Mouse (Mus musculus): Measurements from ENCODE around the gene 4931428L18Rik. TPM values are rescaled to one million over a fixed set of nuclear protein-coding genes. Genes with fewer than 3 reads are reported as not detected.

Gene 4931428L18Rik
- not detected in 3 replicates for total RNA-seq (2017)

DNA sequence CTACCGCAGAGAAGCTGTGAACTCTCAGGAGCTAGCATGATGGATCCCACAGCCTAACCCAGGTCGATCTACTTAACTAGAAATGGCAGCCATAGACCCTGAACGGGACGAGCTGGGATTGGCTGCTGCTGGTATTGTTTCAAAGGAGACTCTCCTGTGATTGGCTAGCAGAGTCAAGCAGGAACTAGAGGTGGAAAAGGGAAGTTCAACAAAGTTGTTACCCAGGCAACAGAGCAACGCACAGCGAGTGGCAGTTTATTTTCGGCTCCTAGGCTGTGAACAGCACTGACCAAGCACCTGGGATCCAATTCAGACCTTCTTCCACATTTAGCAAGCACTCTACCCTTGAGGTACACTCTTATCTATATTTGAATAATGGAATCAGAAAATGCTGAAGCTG, at the start of gene 4931428L18Rik, which contains the start of gene Pih1d3:
Gene 4931428L18Rik, minus strand, starts transcription at position 121 of the 400 bp plus-strand sequence.
Gene Pih1d3, plus strand, starts transcription at position 275 of the 400 bp plus-strand sequence.
- no peak for ATAC-seq (replicated peaks; ENCODE audit: insufficient number of reproducible peaks, low FRiP score, low TSS enrichment, poor library complexity, severe bottlenecking)

DNA sequence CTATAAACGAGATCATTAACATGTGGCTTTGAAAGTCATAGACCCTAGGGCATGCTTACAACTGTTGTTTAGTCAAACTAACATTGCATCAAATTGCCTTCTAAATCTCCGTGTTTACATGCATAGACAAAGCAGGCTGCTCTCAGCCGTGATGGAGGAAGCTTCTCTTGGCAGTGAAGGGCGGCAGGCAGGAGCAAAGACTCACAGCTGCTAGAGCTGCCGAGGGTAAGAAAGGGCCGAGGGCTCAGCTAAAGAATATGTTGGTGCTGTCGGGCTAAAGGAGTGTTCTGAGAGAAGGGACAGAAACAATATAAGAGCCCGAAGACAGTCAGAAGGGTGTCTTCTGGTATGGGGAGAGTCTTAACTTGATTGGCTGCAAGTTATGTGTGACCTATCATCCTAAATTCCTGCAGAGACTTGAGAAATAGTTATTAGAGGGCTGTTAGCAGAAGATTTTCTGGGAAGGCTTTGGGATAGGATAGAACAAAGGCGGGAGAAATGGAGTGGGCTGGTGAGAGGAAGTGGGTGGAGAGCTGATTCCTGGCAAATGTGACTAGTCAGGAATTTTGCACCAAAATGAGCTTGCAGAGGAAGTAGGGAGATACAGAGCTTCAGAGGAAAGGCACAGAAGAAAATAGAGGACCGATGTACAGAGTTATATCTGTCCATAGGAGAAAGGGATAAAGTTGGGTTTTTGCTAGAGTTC, 37.9 kb upstream of the 4931428L18Rik start:
- ATAC-seq (replicated peaks; ENCODE audit: insufficient number of reproducible peaks, low FRiP score, low TSS enrichment, poor library complexity, severe bottlenecking), result no peak

DNA sequence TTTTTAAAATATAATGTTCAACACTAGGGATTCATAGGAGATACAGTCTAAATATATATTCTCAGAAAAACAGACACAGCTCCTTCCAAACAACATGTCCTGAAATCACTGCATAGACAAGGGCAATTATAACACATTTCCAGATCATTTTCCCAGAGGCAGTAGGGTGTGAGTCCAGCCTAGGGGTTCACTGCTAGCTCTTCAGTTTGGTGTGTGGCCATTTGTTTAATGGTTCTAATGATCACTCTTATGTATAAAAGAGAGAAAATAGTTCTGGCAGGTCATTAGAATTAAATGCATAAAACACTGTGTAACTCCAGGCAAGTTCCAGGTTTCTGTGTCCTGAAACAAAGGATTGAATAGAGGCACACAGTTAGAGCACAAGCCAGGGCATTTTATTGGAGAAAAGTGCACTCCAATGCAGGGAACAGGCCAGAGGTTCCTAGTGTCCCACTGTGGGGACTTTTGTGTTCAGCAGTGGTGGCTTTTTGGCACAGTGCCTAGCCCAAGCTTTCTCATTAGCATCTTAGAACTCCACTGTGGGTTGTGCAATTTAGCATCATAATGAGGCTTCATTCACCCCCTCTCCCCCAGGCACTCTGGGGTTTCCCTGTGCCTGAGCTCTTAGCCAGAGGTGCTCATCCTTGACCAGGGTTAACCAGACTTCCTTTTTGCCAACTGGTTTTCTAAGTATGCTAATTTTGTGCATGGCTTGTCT, 11.0 kb upstream of the 4931428L18Rik start:
- ATAC-seq (replicated peaks; ENCODE audit: insufficient number of reproducible peaks, low FRiP score, low TSS enrichment, poor library complexity, severe bottlenecking), result no peak

DNA sequence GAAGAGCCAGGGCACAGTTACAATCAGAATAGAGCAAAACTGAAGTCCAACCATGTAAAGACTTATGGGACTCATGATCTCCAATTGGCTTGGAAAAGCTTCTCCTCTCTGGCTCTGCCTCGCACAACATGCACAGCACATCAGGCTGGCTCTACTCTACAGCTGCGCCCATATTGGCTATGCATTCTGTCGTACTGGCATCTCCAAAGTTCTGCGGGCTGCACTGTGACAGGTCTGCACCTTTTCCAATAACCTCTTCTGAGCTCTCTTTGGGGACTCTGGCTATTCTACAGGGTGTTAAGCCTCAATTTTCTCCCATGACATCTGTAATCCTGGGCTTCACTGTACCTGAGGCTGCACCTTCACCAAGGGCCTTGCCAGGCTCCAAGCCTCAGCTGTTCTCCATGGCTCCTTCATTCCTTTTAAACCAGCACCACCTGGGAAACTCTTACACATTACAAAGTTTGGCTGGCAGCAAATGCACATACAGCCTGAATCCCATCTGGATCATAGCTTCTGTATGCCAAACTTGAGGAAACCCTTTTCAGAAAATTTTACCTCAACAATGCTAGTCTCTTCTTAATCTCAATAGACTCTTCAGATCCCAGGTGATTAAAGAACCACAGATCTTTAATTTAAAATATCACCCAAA, 1.8 kb downstream of the 4931428L18Rik start:
- no peak for ATAC-seq (replicated peaks; ENCODE audit: insufficient number of reproducible peaks, low FRiP score, low TSS enrichment, poor library complexity, severe bottlenecking)

DNA sequence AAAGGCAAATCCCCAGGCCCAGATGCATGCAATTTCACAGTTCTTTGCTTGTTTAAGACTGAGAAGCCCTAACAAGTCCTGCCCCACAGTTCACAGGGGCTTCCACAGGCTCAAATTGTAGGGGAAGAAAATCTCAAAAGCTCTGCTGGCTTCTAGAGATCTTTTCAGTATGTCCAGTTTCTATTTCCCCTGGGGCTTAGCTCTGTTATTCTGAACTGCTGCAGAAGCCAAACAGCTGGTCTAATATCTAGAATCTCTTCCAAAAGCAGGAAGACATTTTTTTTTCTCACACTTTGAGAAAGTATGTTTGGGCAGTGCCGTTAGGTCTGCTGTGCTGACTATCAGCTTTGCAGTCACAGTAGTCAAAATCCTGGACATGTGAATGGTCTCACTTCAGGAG, 7.7 kb downstream of the 4931428L18Rik start:
- ATAC-seq (replicated peaks; ENCODE audit: insufficient number of reproducible peaks, low FRiP score, low TSS enrichment, poor library complexity, severe bottlenecking), result no peak

DNA sequence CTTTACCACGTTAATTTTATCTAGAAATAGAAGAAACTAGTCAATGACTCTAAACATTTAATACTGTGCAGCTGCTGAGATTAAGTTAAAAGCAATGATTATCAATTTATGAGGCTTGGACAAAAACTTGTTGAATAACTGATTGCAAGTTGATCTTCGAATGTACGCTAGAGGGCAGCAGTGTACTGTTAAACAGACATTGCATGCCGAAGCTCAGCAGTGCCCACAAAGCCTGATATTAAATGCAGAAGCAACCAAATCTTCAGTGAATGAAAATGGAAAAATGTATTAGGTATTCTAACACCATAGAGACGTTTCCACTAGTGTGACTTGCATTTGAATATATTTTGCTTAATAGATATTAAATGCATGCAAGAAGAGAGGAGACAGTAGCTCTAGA, 12.3 kb downstream of the 4931428L18Rik start:
- ATAC-seq (replicated peaks; ENCODE audit: insufficient number of reproducible peaks, low FRiP score, low TSS enrichment, poor library complexity, severe bottlenecking), result 0 out of 2 replicates have a peak, but pooled peaks have one; percentile 43

DNA sequence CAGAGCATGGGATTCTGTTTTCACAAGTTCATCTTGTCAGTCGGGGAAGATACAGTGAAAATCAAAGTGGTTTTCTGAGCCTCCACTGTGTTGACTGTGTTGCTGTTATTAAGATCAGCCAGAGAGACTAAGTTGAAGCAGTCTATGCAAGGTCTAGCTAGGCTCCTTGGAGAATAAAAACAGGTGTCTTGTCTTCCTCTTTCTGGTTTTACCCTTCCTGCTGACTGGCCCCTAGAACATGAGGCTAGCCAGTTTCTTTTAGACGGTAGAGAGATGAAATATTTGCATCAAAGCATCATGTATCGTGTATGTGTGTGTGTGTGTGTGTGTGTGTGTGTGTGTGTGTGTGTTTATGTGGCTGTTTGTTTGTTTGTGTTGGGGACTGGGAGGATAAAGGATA, 16.7 kb downstream of the 4931428L18Rik start:
- ATAC-seq (replicated peaks; ENCODE audit: insufficient number of reproducible peaks, low FRiP score, low TSS enrichment, poor library complexity, severe bottlenecking), result no peak

DNA sequence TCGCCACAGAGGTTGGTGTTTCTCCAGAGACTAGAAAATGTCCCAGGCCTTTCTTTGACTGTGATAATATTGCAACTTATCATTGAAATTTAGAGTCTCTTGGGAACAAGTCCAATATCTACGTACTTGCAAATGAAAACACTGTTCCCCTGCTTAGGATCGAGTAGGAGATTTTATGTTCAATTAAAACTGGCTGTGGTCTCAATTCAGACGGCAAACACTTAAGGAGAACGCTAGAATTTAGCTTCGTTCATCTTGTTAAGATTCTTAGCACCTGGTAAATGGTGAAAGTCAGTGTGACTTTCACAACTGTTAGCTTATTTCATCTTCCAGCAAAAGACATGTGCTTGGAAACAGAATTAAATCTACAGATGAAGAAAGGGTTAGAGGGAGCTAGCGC, 17.1 kb downstream of the 4931428L18Rik start:
- no peak for ATAC-seq (replicated peaks; ENCODE audit: insufficient number of reproducible peaks, low FRiP score, low TSS enrichment, poor library complexity, severe bottlenecking)

DNA sequence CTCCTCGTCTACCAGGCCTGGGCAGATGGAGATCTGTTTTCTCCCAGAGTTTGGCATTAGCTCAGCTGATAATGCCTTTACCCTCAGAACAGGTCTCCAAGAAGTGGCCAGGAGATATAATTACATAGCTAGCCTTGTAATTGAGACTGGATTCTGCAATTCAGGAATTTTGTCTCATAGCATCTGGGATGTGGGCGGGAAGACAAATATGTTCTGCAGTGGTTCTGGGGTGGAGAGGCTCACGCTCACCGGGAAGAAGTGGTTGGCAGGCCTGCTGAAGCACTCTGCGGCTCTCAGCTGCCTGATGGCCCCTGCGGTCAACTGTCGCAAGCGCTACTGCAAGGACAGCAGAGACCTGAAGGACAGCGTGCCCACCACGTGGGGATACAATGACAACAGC, 18.7 kb downstream of the 4931428L18Rik start:
- no peak for ATAC-seq (replicated peaks; ENCODE audit: insufficient number of reproducible peaks, low FRiP score, low TSS enrichment, poor library complexity, severe bottlenecking)

DNA sequence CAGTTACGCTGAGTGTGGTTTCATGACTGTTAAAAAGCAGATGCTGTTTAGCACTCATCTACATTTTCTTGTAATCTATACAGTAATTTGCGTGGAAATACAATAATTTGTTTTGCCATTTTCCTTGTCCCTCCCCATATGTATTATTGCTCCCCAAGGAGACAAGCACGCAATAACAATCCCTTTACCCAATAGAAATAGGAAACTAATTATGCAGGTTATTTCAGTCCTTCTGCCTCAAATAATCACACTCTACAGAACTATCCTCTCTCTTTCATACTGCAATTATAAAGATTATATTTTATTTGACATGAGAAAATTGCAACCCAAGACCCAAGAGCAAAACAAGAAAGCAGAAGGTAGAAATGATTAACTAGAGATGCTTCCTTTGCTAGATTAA, 25.5 kb downstream of the 4931428L18Rik start:
- no peak for ATAC-seq (replicated peaks; ENCODE audit: insufficient number of reproducible peaks, low FRiP score, low TSS enrichment, poor library complexity, severe bottlenecking)

DNA sequence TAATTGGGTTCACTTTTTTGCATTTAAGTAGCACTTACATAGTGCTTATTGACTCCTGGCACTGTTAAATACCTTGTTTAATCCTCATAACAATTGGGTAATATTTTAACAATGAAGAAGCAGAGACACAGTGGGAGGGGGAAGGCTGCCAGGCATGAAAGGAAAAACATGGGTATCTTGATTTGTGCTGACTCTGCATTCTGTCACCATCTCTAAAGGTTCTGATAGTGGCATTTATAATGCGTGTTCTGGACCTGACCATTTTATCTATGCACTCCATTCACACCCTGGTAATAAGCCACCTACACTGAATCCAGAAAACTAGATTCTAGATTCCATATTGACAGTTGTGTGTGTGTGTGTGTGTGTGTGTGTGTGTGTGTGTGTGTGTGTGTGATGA, 26.9 kb downstream of the 4931428L18Rik start:
- ATAC-seq (replicated peaks; ENCODE audit: insufficient number of reproducible peaks, low FRiP score, low TSS enrichment, poor library complexity, severe bottlenecking), result no peak

DNA sequence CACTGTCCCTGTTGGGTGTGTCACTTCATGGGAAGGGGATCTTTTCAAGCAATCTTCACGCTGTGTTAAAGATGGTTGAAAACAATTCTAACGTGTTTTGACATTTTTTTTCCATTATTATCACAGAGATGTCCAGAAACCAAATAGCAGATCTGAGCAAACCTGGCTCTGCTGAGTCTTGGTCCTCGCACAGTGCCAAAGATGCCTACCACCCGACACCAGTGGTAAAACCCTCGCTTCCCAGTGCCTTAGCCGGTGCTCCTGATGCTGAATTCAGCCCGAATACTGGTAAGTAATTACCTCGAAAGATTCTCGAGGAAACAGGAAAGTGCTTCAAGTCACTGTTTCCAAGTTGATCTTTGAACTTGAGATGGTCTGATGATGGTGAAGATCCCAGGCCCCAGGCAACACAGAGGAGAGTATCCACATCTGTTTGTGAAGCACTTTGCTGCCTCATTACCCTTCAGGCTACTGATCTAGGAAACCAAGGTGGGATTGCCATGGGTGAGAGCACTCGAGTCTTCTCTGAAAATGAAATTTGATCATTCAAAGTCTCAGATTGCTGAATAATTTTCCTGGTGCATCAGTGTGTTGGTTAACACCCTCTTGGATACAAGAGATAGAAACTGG, 32.1 kb downstream of the 4931428L18Rik start:
- no peak for ATAC-seq (replicated peaks; ENCODE audit: insufficient number of reproducible peaks, low FRiP score, low TSS enrichment, poor library complexity, severe bottlenecking)

DNA sequence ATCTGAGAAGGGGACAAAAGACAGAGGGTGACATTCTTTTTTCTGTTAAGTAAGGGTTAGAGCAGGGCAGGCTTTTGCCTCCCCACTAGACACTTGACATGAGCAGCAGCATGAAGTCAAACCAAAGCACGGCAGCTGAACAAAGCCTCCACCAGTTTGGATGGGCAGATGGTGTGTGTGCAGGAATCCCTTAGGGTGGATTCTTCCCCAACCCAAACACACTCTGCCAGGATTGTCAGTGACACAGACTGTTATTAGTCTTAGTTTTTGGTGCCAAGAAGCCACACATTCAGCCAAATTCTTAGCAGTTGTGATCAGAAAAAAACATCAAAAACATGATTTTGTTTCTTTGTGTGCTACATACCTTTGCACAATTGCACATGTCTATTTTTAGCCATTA, 44.2 kb downstream of the 4931428L18Rik start:
- no peak for ATAC-seq (replicated peaks; ENCODE audit: insufficient number of reproducible peaks, low FRiP score, low TSS enrichment, poor library complexity, severe bottlenecking)

DNA sequence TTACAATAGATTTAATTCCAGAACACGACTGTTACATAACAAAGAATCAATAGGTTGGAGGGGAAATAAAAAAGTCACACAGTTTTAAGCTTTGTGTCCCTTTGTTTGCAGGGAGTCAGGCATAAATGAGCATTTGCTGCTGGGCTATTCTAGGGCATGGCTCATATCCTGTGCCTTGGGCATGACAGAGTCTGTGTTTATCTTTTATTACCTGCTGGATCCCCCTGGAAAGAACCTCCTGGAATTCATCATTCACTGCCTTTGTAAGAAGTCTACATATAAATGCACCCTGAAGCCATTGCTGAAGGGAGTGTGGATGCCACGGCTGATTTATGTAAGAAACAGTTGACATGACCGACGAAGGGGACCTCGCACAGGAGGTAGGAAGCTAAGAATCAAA, 46.4 kb downstream of the 4931428L18Rik start, which contains the start of gene Lgsn:
Gene Lgsn, plus strand, starts transcription at position 301 of the 400 bp plus-strand sequence.
- ATAC-seq (replicated peaks; ENCODE audit: insufficient number of reproducible peaks, low FRiP score, low TSS enrichment, poor library complexity, severe bottlenecking), result no peak

DNA sequence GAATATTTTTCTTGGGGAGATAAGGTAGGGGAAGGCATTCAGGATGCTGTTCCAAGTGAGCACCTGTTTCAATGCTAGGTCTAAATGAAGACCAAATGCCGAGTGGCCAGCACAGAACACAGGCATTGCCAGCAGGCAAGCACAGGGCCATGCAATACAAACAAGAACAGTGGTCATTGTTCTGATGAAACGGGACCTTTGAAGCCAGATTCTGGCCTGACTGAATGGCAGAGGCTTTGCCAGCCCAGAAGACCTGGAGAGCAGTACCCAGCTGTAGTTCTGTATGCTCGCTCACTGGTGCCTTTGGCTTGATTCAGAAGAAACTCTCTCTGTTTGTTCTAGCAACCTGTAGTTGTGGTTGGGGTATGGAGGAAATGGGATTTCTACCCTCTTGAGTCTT, 47.1 kb downstream of the 4931428L18Rik start:
- ATAC-seq (replicated peaks; ENCODE audit: insufficient number of reproducible peaks, low FRiP score, low TSS enrichment, poor library complexity, severe bottlenecking), result no peak

DNA sequence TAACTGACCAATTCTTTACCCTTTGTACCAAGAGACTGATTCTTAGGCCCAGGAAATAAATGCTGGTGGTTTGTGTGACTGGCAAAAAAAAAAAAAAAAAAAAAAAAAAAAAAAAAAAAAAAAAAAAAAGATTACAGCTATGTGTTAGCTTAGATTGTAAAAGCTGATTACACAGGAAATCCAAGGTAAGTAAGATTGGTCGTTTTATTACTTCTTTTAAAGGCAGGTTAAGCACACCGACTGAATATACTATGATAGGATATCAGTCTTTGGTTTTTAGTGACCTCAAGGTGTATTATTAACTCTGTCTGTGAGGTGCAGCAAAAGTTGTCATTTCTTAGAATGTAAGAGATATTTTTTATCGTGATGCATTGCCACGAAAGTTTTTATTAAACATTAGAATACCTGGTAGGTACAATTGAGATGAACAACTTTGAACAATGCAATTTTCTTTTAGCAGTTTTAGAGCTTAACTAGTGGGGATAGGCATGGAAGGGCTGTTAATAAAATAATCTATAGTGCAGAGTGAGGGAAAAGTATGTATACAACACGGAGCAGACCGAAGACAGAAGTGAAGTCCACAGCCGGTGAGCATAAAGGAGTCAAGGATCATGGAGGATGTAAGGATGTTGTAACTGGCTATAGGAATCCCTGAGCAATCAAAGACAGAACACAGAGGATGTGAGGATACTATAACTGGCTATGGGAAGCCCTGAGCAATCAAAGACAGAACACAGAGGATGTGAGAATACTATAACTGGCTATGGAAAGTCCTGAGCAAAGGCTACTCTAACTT, 57.0 kb downstream of the 4931428L18Rik start:
- no peak for ATAC-seq (replicated peaks; ENCODE audit: insufficient number of reproducible peaks, low FRiP score, low TSS enrichment, poor library complexity, severe bottlenecking)

DNA sequence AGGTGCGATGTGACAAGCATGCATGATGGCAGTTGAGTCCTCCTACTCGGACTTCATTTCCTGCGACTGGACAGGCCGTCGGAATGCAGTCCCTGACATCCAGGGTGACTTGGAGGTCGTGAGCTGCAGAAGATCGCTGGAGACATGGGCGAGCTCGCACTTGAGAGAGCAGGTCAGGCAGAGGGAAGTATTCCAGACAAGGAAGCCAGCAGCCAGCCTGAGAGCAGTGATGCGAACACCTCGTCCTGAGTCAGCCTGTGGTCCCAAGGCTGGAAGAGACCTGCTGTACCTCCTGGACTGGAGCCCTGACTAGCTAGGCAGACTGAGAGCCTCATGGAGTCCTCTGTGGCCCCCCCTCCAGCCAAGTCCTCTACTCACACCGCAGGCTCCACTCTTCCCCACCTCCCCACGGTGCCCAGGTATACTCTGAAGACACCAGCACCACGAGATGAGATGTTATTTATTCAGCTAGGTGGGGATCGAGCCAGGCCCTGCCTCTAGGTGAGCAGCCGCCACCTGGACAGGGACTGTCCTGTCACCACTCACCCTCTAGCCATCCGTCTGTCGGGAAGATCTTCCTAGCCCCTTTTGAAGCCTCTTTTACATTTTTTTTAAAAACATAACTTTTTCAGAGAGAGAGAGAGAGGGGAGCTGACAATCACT, 57.8 kb downstream of the 4931428L18Rik start:
- ATAC-seq (replicated peaks; ENCODE audit: insufficient number of reproducible peaks, low FRiP score, low TSS enrichment, poor library complexity, severe bottlenecking), result no peak

DNA sequence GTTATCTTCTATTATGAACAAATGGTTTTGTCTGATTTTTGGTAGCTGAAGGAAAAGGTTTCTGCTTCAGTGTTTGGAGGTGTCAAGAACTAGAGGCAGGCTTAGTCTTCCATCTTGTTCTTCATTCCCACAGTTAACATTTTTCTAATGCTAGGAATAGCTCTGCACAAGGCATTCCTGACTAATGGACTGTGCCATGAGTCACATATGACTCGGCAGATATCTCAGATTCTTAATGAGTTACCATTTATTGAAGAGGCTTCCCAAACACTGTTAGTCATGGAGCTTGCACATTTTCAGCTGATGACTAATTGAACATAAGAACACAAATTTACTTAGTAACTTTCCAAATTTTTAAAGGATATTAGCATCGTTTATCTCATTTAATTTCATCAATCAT, 65.6 kb downstream of the 4931428L18Rik start:
- no peak for ATAC-seq (replicated peaks; ENCODE audit: insufficient number of reproducible peaks, low FRiP score, low TSS enrichment, poor library complexity, severe bottlenecking)
